Mouse (Mus musculus) CH12.LX (cell line): Measurements from ENCODE around the gene Snx30. TPM values are rescaled to one million over a fixed set of nuclear protein-coding genes. Genes with fewer than 3 reads are reported as not detected.

Source experiments
- DNase-seq: peaks from one replicate; pipeline ENCODE4 v3.0.0-alpha.2; 2013; ENCODE audit errors: extremely low read depth
- H3K27ac ChIP-seq: 2 replicates; pipeline ENCODE4 v1.5.1; 2012; ENCODE audit warnings: low read depth, mild to moderate bottlenecking, control low read depth, moderate library complexity; ENCODE audit not compliant: insufficient read depth
- H3K27me3 ChIP-seq: replicated peaks from 2 replicates; pipeline ENCODE3; 2012; ENCODE audit warnings: inconsistent platforms
- H3K36me3 ChIP-seq, 2 experiments: replicated peaks in 1 of 2; 2 replicates each; pipeline versions ENCODE3 to v1.6.1; 2012; ENCODE audit warnings: inconsistent platforms in 1 of 2, low read length in 1 of 2, mild to moderate bottlenecking in 1 of 2, mixed read lengths in 1 of 2, moderate library complexity in 1 of 2; ENCODE audit not compliant: control insufficient read depth in 1 of 2, insufficient read depth in 1 of 2
- H3K4me1 ChIP-seq, 2 experiments: 2 replicates each; pipeline ENCODE4 v1.6.1; 2012; ENCODE audit warnings: inconsistent platforms in 1 of 2, moderate library complexity in 1 of 2; ENCODE audit not compliant: insufficient read depth in 2 of 2, control insufficient read depth in 1 of 2
- H3K4me2 ChIP-seq: 2 replicates; pipeline ENCODE4 v1.6.1; 2012; ENCODE audit warnings: low read depth, mild to moderate bottlenecking, control low read depth; ENCODE audit not compliant: poor library complexity, insufficient read depth, severe bottlenecking
- H3K4me3 ChIP-seq, 3 experiments: fragments of 150-350 bp in 1 of 3; sonication (generic) in 1 of 3; replicated peaks in 1 of 3; 2 replicates each; pipeline versions ENCODE3 to v1.5.1; 2011 to 2012; ENCODE audit warnings: low read depth in 2 of 3, low read length in 2 of 3, mild to moderate bottlenecking in 2 of 3, moderate library complexity in 2 of 3, control low read depth in 1 of 3, improper control_type of control experiment in 1 of 3, inconsistent platforms in 1 of 3, mixed read lengths in 1 of 3; ENCODE audit not compliant: poor library complexity in 1 of 3
- H3K79me2 ChIP-seq: replicated peaks from 2 replicates; pipeline ENCODE4 v1.6.1; 2012; ENCODE audit warnings: mild to moderate bottlenecking, moderate library complexity; ENCODE audit not compliant: control insufficient read depth, poor library complexity, insufficient read depth, severe bottlenecking; ENCODE audit errors: extremely low read depth
- H3K9ac ChIP-seq: 2 replicates; pipeline ENCODE4 v1.6.1; 2012; ENCODE audit warnings: low read depth, mild to moderate bottlenecking, control low read depth, moderate library complexity; ENCODE audit not compliant: insufficient read depth
- H3K9me3 ChIP-seq: replicated peaks from 2 replicates; pipeline ENCODE3; 2012; ENCODE audit warnings: low read length, inconsistent platforms, mixed read lengths
- CTCF ChIP-seq, 2 experiments: IDR thresholded peaks in 1 of 2; conservative IDR thresholded peaks in 1 of 2; 2 replicates each; pipeline ENCODE4 v1.5.1; 2011 to 2012; ENCODE audit warnings: low read depth in 2 of 2, low read length in 2 of 2, improper control_type of control experiment in 1 of 2, inconsistent platforms in 1 of 2, mild to moderate bottlenecking in 1 of 2, moderate library complexity in 1 of 2
- JUN ChIP-seq: IDR thresholded peaks from 2 replicates; pipeline ENCODE4 v1.6.1; 2011; ENCODE audit warnings: low read depth, mild to moderate bottlenecking, low read length, improper control_type of control experiment, moderate library complexity; ENCODE audit not compliant: insufficient read depth
- POLR2A ChIP-seq: IDR thresholded peaks from 2 replicates; pipeline ENCODE4 v1.6.1; 2011; ENCODE audit warnings: low read depth, mild to moderate bottlenecking, improper control_type of control experiment, low read length
- POLR2AphosphoS2 ChIP-seq: IDR thresholded peaks from 2 replicates; pipeline ENCODE4 v1.6.1; 2011; ENCODE audit warnings: low read depth, low read length, improper control_type of control experiment
- RAD21 ChIP-seq: IDR thresholded peaks from 2 replicates; pipeline ENCODE4 v1.6.1; 2011; ENCODE audit warnings: low read depth, mild to moderate bottlenecking, low read length, improper control_type of control experiment, moderate library complexity
- SMC3 ChIP-seq: IDR thresholded peaks from 2 replicates; pipeline ENCODE4 v1.6.1; 2011; ENCODE audit warnings: low read depth, low read length, improper control_type of control experiment
- ZNF384 ChIP-seq: IDR thresholded peaks from 2 replicates; pipeline ENCODE4 v1.6.1; 2012; ENCODE audit warnings: low read depth, low read length, improper control_type of control experiment, inconsistent platforms
- dilution Hi-C: fragments of 300-500 bp; cut with MboI; formaldehyde crosslinking; loops from 2 replicates; pipeline ENCODE4 v1.14.3; 2020; ENCODE audit warnings: low sequenced_read_pairs; ENCODE audit not compliant: extremely low pct_unique_long_range_greater_than_20kb, extremely low pct_ligation_motif_present
- in situ Hi-C: fragments of 300-500 bp; cut with MboI; formaldehyde crosslinking; loops from 3 replicates; pipeline ENCODE4 v1.14.3; 2019; ENCODE audit warnings: low sequenced_read_pairs, low pct_ligation_motif_present, low pct_unique_long_range_greater_than_20kb, mixed read lengths
- polyA plus RNA-seq: library from polyadenylated mRNA; unstranded; fragments of >175 nt; gene quantifications from 2 replicates; pipeline ENCODE4 v1.2.1, GENCODE M21; 2012; ENCODE audit warnings: low read depth; ENCODE audit not compliant: insufficient read length
- total RNA-seq, 2 experiments: library from RNA; depleted of rRNA; stranded (reverse); fragments of 300-350 nt in 1 of 2; fragments of >200 nt in 1 of 2; gene quantifications; 2 replicates each; pipeline ENCODE4 v1.2.3; 2012 to 2014

Gene Snx30
- total and polyA plus RNA-seq, 3 experiments, result 7.9 to 16.9 (median 8.4) TPM

DNA sequence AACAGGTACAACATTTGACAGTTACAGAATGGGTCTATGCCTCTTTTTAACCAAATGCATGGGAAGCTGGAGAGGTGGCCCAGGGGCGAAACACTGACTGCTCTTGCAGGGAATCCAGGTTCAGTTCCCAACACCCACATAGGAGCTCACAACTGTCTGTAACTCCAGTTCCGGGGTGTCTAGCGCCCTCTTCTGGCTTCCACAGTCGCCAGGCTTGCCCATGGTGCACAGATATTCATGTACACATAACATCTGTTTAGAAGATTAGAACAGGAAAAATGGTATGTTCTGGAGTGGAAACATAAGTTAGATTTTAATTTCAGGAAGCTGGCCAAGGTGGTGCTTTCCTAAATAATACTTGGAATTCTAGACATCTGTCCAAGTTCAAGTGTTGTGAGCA, 45.6 kb upstream of the Snx30 start:
- DNase-seq, result no peak
- Histone ChIP-seq H3K4me3 (no peak overlapping the region), H3K79me2 (no peaks in the 10 kb centered on the region), H3K4me2 (no peak overlapping the region), H3K9me3 (no peaks in the 10 kb centered on the region), H3K27ac (no peak overlapping the region), H3K27me3 (no peaks in the 10 kb centered on the region), H3K4me1 (peaks cover 0 to 9% of the 10 kb centered on the region in 2 experiments; a peak in 1 of 4 replicates), H3K9ac (no peak overlapping the region), H3K36me3 (peaks cover 0 to 9% of the 10 kb centered on the region in 2 experiments)
- in situ Hi-C loops (loop anchor here (25.0 kb wide), 2 partner anchors 148 to 398 kb away; no protein-coding TSS in a partner anchor), dilution Hi-C loops (no loop called here)
- no peak for TF ChIP-seq POLR2A
- peak in 1 of 2 experiments; percentile 36; a peak in 1 of 4 replicates for TF ChIP-seq CTCF (conservative IDR thresholded peaks at IDR 0.05 in 1 of 2, IDR thresholded peaks at IDR 0.05 in 1 of 2; ENCODE audit: low read depth in 2 of 2, low read length in 2 of 2)
- TF ChIP-seq JUN, result no peak
- 0 out of 2 replicates have a peak, but pooled peaks have one; percentile 4 for TF ChIP-seq SMC3
- no peak for TF ChIP-seq ZNF384

DNA sequence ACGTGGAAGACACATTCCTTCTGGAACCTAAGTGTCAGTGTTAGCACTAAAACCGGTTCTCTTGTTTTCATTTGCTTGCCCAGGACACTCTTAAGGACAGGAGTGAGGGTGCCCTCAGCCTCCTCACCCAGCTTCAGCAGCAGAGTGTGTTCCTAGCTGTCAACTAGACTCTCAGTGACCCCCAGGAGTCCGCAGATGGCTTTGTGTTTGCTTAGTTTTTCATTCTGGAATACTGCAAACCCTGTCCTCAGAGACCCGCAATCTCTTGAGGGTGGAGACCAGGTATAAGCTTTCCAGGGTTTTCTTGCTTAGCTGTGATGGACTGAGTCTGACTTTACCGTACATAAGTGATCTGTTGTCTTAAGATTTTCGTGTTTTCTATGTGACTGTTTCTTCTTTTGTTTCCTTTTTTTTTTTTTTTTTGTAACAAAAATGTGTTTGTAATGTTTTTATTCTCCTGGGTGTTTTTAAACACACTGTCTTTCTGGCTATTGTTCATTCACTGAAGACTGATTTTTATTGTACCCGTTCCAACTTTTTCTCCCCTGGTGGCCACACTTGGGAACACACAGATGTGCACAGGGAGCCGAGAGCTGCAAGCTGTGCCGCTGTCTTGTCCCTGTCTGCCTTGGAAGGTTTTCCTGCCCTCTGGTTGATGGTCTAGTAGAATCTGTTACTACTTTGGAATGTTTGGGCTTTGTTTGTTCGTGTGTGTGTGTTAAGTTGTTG, 44.8 kb upstream of the Snx30 start:
- TF ChIP-seq SMC3 (peak; percentile 20; the same call in 1 of the 2 replicates), CTCF (conservative IDR thresholded peaks at IDR 0.05 in 1 of 2, IDR thresholded peaks at IDR 0.05 in 1 of 2; ENCODE audit: low read depth in 2 of 2, low read length in 2 of 2) (peak; percentile 22 to 46; a peak in 3 of 4 replicates), POLR2AphosphoS2 (no peak)
- no peak overlapping the region for H3K27ac ChIP-seq
- peaks cover 0 to 14% of the 10 kb centered on the region in 2 experiments for H3K36me3 ChIP-seq
- H3K9ac ChIP-seq, result no peak overlapping the region
- H3K27me3 ChIP-seq, result no peaks in the 10 kb centered on the region
- H3K79me2 ChIP-seq, result no peaks in the 10 kb centered on the region
- dilution Hi-C loops, result no loop called here
- H3K9me3 ChIP-seq, result no peaks in the 10 kb centered on the region
- no peak overlapping the region for H3K4me3 ChIP-seq
- in situ Hi-C loops, result loop anchor here (25.0 kb wide), 2 partner anchors 148 to 398 kb away; no protein-coding TSS in a partner anchor
- DNase-seq, result peak; percentile 17
- H3K4me2 ChIP-seq, result no peak overlapping the region
- peaks cover 0 to 9% of the 10 kb centered on the region in 2 experiments; a peak in 1 of 4 replicates for H3K4me1 ChIP-seq

DNA sequence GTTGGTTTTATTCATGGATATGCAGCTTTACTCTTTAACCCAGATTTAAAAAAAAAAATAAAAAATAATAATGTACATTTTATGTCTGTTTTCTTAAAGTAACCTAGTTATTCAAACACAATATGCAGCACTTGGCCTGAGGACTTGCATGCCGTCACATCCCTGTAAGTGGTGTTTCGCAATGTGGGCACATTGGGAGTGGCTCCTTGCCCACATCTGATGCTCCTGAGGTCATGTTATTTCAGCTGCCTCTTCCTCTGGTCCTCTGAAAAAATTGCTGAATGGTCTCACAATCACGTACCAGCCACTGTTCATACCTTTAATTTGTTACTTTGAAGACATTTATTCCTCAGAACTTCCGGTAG, 44.3 kb upstream of the Snx30 start:
- Histone ChIP-seq H3K79me2 (no peaks in the 10 kb centered on the region), H3K9ac (no peak overlapping the region), H3K27ac (no peak overlapping the region), H3K4me3 (no peak overlapping the region), H3K9me3 (no peaks in the 10 kb centered on the region), H3K27me3 (no peaks in the 10 kb centered on the region), H3K4me1 (peaks cover 0 to 9% of the 10 kb centered on the region in 2 experiments; a peak in 1 of 4 replicates), H3K4me2 (no peak overlapping the region), H3K36me3 (peaks cover 0 to 14% of the 10 kb centered on the region in 2 experiments)
- in situ Hi-C loops, result loop anchor here (25.0 kb wide), 2 partner anchors 149 to 399 kb away; no protein-coding TSS in a partner anchor
- no peak for DNase-seq
- dilution Hi-C loops, result no loop called here
- no peak for TF ChIP-seq RAD21
